Mouse (Mus musculus) G1E (cell line): ENCODE data around the gene Idi1. TPM values are rescaled to one million over a fixed set of nuclear protein-coding genes. Genes with fewer than 3 reads are reported as not detected.
A peak's percentile ranks its signal among the peaks of the same experiment; 100 is the strongest.
"Not testable (repeated sequence)": the region's sequence is repeated elsewhere in the genome, so short reads cannot be mapped to it uniquely, and the experiment has no call there.

Source experiments
- ATAC-seq: 2 replicates; pipeline ENCODE4 v1.8.0; 2016; ENCODE audit warnings: mild to moderate bottlenecking; ENCODE audit not compliant: insufficient number of reproducible peaks, poor library complexity, low FRiP score, severe bottlenecking; ENCODE audit errors: extremely low read depth
- DNase-seq: peaks from one replicate; pipeline ENCODE4 v3.0.0; 2012; ENCODE audit warnings: low spot score
- H3K27me3 ChIP-seq: 2 replicates; pipeline ENCODE4 v1.6.1; 2012; ENCODE audit warnings: mild to moderate bottlenecking, low read length, inconsistent platforms; ENCODE audit not compliant: insufficient read depth
- H3K36me3 ChIP-seq: replicated peaks from 2 replicates; pipeline ENCODE3; 2012; ENCODE audit warnings: mild to moderate bottlenecking, inconsistent platforms
- H3K4me1 ChIP-seq: 2 replicates; pipeline ENCODE4 v1.6.1; 2012; ENCODE audit warnings: low read depth, low read length, inconsistent platforms, mixed read lengths; ENCODE audit not compliant: insufficient read depth
- H3K4me3 ChIP-seq: 2 replicates; pipeline ENCODE4 v1.5.1; 2012; ENCODE audit warnings: low read depth, mild to moderate bottlenecking, inconsistent platforms, low read length, moderate library complexity, mixed read lengths
- H3K9me3 ChIP-seq: replicated peaks from 2 replicates; pipeline ENCODE4 v1.6.1; 2012; ENCODE audit warnings: inconsistent platforms
- CTCF ChIP-seq: IDR thresholded peaks from 2 replicates; pipeline ENCODE4 v1.5.1; 2012; ENCODE audit warnings: low read depth, low read length, inconsistent platforms, mixed read lengths
- GATA1 ChIP-seq: IDR thresholded peaks from 2 replicates; pipeline ENCODE4 v1.6.1; 2012; ENCODE audit warnings: borderline replicate concordance, low read length, inconsistent platforms, mixed read lengths
- GATA2 ChIP-seq: IDR thresholded peaks from 2 replicates; pipeline ENCODE4 v1.6.1; 2012; ENCODE audit warnings: low read depth, low read length, inconsistent platforms, borderline replicate concordance
- POLR2AphosphoS5 ChIP-seq: IDR thresholded peaks from 2 replicates; pipeline ENCODE4 v1.6.1; 2012; ENCODE audit warnings: low read depth, low read length, inconsistent platforms; ENCODE audit not compliant: insufficient replicate concordance
- TAL1 ChIP-seq: conservative IDR thresholded peaks from 2 replicates; pipeline ENCODE4 v1.6.1; 2012; ENCODE audit warnings: low read depth, low read length, inconsistent platforms, mixed read lengths
- polyA plus RNA-seq: library from polyadenylated mRNA; stranded (reverse); fragments of >175 nt; gene quantifications from 2 replicates; pipeline ENCODE4 v1.2.3, GENCODE M21; 2012
- total RNA-seq, 2 experiments: library from RNA; stranded (forward) in 1 of 2; stranded (reverse) in 1 of 2; fragments of 200-1000 nt in 1 of 2; fragments of >200 nt in 1 of 2; fragmentation: Nextera tagmentation in 1 of 2; gene quantifications; 2 replicates each; pipeline ENCODE4 v1.2.3; 2014 to 2017

Idi1 gene
- total and polyA plus RNA-seq, 3 experiments, result 27.6 to 936 (median 575) TPM

- Histone ChIP-seq H3K9me3 (no peaks in the 10 kb centered on the region), H3K36me3 (no peaks in the 10 kb centered on the region), H3K27me3 (no peaks in the 10 kb centered on the region), H3K4me3 (no peak overlapping the region), H3K4me1 (peaks cover 7% of the 10 kb centered on the region; the same call in 1 of the 2 replicates)
- TF ChIP-seq POLR2AphosphoS5 (no peak), TAL1 (no peak), GATA2 (no peak), CTCF (no peak), GATA1 (no peak)
- DNase-seq, result no peak
- no peak for ATAC-seq
Measured at GRCm38 (mm10) chr13:8881611-8882010, 3.7 kb upstream of the Idi1 start.

GRCm38 (mm10) chr13:8883870-8884269 is 1.4 kb upstream of the Idi1 start:
- H3K36me3 ChIP-seq, result peaks cover 12% of the 10 kb centered on the region
- H3K4me3 ChIP-seq, ATAC-seq, DNase-seq, H3K27me3 ChIP-seq, H3K9me3 ChIP-seq: not testable (repeated sequence)
- H3K4me1 ChIP-seq, result peaks cover 13% of the 10 kb centered on the region

GRCm38 (mm10) chr13:8886185-8886560 is 872 bp downstream of the Idi1 start:
- TF ChIP-seq GATA2, result no peak
- TF ChIP-seq CTCF, result no peak
- no peak for TF ChIP-seq GATA1
- TF ChIP-seq POLR2AphosphoS5, result no peak
- no peak for TF ChIP-seq TAL1
- Histone ChIP-seq H3K4me1 (peaks cover 24% of the 10 kb centered on the region), H3K4me3 (peak overlapping the region; percentile 82), H3K36me3 (peaks cover 24% of the 10 kb centered on the region), H3K27me3 (no peaks in the 10 kb centered on the region), H3K9me3 (no peaks in the 10 kb centered on the region)
- DNase-seq, result no peak
- no peak for ATAC-seq

- TF ChIP-seq GATA2, result no peak
- TF ChIP-seq POLR2AphosphoS5, result no peak
- no peak for TF ChIP-seq GATA1
- no peak for TF ChIP-seq TAL1
- TF ChIP-seq CTCF, result peak; percentile 19; the same call in 1 of the 2 replicates
- Histone ChIP-seq H3K9me3 (no peaks in the 10 kb centered on the region), H3K4me3 (peak overlapping the region; percentile 63; the same call in 1 of the 2 replicates), H3K36me3 (peaks cover 37% of the 10 kb centered on the region), H3K27me3 (no peaks in the 10 kb centered on the region), H3K4me1 (peaks cover 24% of the 10 kb centered on the region)
- ATAC-seq, result no peak
- DNase-seq, result no peak
Measured at GRCm38 (mm10) chr13:8888603-8889002, 3.3 kb downstream of the Idi1 start.

- not testable (repeated sequence) for H3K36me3 ChIP-seq, H3K4me3 ChIP-seq, H3K4me1 ChIP-seq, DNase-seq, ATAC-seq, H3K27me3 ChIP-seq
- peaks cover 11% of the 10 kb centered on the region for H3K9me3 ChIP-seq
Measured at GRCm38 (mm10) chr13:8905986-8906385, 20.7 kb downstream of the Idi1 start.

GRCm38 (mm10) chr13:8913890-8914289 is 28.6 kb downstream of the Idi1 start:
- not testable (repeated sequence) for ATAC-seq, H3K27me3 ChIP-seq, H3K9me3 ChIP-seq, H3K36me3 ChIP-seq, DNase-seq, H3K4me3 ChIP-seq, H3K4me1 ChIP-seq

- Histone ChIP-seq H3K27me3 (peaks cover 20% of the 10 kb centered on the region), H3K4me1 (peaks cover 21% of the 10 kb centered on the region; the same call in 1 of the 2 replicates), H3K4me3 (no peak overlapping the region), H3K9me3 (no peaks in the 10 kb centered on the region), H3K36me3 (no peaks in the 10 kb centered on the region)
- TF ChIP-seq TAL1 (0 out of 2 replicates have a peak, but pooled peaks have one; percentile 8), GATA1 (no peak), POLR2AphosphoS5 (no peak), GATA2 (no peak), CTCF (no peak)
- ATAC-seq (no peak), DNase-seq (peak; percentile 9)
Measured at GRCm38 (mm10) chr13:8933499-8933898, 48.2 kb downstream of the Idi1 start.

GRCm38 (mm10) chr13:8937611-8938140 is 52.4 kb downstream of the Idi1 start:
- not testable (repeated sequence) for H3K27me3 ChIP-seq, H3K36me3 ChIP-seq, H3K9me3 ChIP-seq, ATAC-seq, H3K4me3 ChIP-seq, DNase-seq
- peaks cover 38% of the 10 kb centered on the region for H3K4me1 ChIP-seq
